Mouse (Mus musculus): Measurements from ENCODE around the gene Gm20695.
A peak's percentile ranks its signal among the peaks of the same experiment; 100 is the strongest.
"Not testable (repeated sequence)": the region's sequence is repeated elsewhere in the genome, so short reads cannot be mapped to it uniquely, and the experiment has no call there.

Gene Gm20695

GRCm38 (mm10) chr16:3884201-3885064, at the start of gene Gm20695, which contains the start of gene Zfp597:
Gm20695 (plus strand) TSS chr16:3884648.
Zfp597 (minus strand) TSS chr16:3884561.
- peak; percentile 96 to 97 for DNase-seq

- DNase-seq: no peak
These were observed 49.0 kb upstream of the Gm20695 start for GRCm38 (mm10) chr16:3835461-3835860.

GRCm38 (mm10) chr16:3839157-3839885, 45.1 kb upstream of the Gm20695 start:
- DNase-seq: peak in 1 of 2 experiments; percentile 19

GRCm38 (mm10) chr16:3842989-3843388, 41.5 kb upstream of the Gm20695 start:
- no peak for DNase-seq

- DNase-seq: no peak
These were observed 40.7 kb upstream of the Gm20695 start for GRCm38 (mm10) chr16:3843796-3844195.

GRCm38 (mm10) chr16:3846711-3847518, 37.5 kb upstream of the Gm20695 start, which contains the start of gene Zfp174:
Zfp174 (plus strand) TSS chr16:3847268.
- peak; percentile 92 to 96 for DNase-seq

GRCm38 (mm10) chr16:3847871-3848270, 36.6 kb upstream of the Gm20695 start:
- peak; percentile 12 to 13 for DNase-seq

GRCm38 (mm10) chr16:3848416-3848815, 36.0 kb upstream of the Gm20695 start:
- DNase-seq: no peak

- not testable (repeated sequence) for DNase-seq
These were observed 33.1 kb upstream of the Gm20695 start for GRCm38 (mm10) chr16:3851301-3851700.

- no peak for DNase-seq
These were observed 31.9 kb upstream of the Gm20695 start for GRCm38 (mm10) chr16:3852586-3852985.

- no peak for DNase-seq
These were observed 29.8 kb upstream of the Gm20695 start for GRCm38 (mm10) chr16:3854437-3855182.

GRCm38 (mm10) chr16:3855776-3856175, 28.7 kb upstream of the Gm20695 start:
- DNase-seq: no peak

GRCm38 (mm10) chr16:3859254-3859653, 25.2 kb upstream of the Gm20695 start:
- no peak for DNase-seq

GRCm38 (mm10) chr16:3871815-3872214, 12.6 kb upstream of the Gm20695 start:
- no peak for DNase-seq

GRCm38 (mm10) chr16:3872216-3873047, 12.0 kb upstream of the Gm20695 start, which contains the start of gene Naa60:
Naa60 (plus strand) TSS chr16:3872375.
- DNase-seq: peak; percentile 89 to 91

GRCm38 (mm10) chr16:3876346-3876745, 8.1 kb upstream of the Gm20695 start:
- DNase-seq: no peak

GRCm38 (mm10) chr16:3885065-3885670, 720 bp downstream of the Gm20695 start:
- no peak for DNase-seq

GRCm38 (mm10) chr16:3891621-3892295, 7.3 kb downstream of the Gm20695 start:
- DNase-seq: no peak

GRCm38 (mm10) chr16:3893739-3894138, 9.3 kb downstream of the Gm20695 start:
- no peak for DNase-seq

Measured in cerebellum, postnatal 14 days (tissue).